Mouse (Mus musculus) right cerebral cortex, adult 18-20 months (tissue): ENCODE data around the gene Kcnh5.

ENCODE experiments used
- DNase-seq: peaks from one replicate; pipeline ENCODE4 v3.0.0; 2022; ENCODE audit warnings: mixed read lengths

The Kcnh5 gene

DNA sequence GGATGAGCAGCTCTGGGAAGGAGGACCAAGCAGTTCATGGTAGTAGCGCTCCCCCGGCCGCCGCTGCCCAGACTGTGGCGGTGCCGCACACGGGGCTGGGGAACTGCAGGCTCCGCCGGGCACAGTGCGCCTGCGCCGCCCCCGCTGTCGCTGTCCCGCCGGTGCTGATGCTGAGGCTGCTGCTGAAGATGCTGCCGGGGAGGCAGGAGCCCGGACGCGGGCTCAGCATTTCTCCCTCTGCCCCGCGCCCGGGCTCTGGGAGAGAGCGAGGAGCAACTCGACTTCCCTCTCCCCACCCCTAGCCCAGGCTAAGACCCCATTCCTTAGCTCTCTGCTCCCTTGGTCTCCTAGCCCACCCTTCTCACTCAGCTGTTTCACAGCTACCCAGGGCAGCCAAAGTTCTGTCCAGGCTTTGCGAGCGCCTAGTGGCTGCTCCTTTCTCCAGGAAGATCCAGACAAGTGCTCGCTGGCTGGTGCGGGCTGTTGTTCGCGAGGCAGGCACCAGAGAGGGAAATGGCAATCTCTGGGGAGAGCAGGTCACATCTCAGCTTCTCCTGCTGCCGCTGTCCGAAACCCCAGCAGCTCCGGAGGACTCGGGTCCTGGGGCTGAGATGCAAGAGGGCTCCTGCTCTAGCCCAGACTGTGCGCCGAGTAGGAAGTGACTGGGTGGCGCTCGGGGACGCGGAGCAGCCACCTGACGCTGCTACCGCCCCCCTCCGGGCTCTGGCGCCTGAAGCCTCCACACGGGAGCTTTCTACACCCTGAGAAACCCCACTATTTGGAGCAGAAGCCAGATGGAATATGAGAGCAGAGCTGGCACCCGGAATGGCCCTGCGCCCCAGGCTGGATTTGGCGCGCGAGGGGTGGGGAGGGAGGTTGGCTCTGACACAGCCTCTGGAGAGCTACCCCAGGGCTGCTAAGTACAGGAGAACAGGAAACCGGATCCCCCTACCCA, at the start of gene Kcnh5:
Gene Kcnh5 (minus strand): TSS at position 642 of the 955 bp plus-strand sequence.
- peak; percentile 84 for DNase-seq

GRCm38 (mm10) chr12:75223966-75224365, 46.8 kb upstream of the Kcnh5 start:
- no peak for DNase-seq

DNA sequence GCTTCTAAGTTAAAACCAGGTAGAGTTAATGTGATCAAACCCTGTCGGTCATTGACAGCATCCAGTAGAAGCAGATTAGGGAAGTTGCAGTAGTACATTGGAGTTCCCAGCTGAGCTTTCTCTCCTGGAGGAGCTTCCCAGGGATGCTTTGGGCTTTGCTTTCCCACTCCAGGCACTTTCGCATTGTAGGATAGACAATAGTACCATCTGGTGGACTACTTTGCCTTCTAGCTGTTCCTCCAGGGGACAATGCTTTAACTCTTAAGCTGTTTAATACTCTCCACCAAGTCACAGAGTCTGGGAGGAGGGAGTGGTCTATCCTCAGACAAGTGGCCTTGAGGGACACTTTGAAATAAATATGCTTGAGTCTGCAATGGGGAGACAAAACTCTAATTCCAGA, 12.3 kb upstream of the Kcnh5 start:
- no peak for DNase-seq

GRCm38 (mm10) chr12:75182646-75183045, 5.5 kb upstream of the Kcnh5 start:
- DNase-seq = peak; percentile 89

DNA sequence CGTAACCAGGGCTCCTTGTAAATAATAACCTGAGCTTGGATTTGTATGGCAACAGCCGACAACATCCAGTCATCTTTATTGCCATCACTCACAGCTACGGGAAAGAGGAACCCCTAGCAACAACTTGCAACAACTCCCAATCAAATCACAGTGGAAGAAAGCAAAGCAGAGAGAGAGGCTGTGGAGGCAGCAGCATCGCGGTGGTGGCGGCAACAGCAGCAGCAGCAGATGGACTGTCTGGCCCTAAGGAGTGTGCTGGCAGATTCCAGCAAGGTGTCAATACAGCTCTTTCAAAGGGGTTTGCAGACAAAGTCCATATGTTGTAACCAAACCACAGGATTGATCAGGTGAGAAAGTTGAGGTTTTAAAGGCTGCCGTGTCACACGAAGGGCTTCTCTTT, 2.4 kb upstream of the Kcnh5 start:
- DNase-seq = peak; percentile 60

DNA sequence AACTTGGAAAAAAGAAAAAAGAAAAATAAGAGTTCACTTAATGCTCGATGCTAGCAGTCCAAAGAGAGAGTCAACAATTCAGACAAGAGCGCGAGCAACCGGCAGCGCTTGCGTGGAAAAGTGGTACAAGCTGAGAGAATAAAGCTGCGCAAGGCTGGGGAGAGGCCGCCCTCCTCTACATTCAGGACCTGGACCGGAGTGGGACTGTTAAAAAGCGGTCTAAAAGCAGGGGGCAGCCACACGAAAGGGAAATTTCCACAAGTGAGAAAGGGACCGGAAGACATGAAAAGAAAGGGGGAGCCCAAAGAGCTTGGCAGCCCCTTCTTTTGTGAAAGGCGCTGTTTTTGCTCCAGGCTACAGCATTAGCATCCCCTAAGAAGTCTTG, 506 bp upstream of the Kcnh5 start:
- DNase-seq = no peak

GRCm38 (mm10) chr12:75175931-75176565, 1.1 kb downstream of the Kcnh5 start:
- DNase-seq = peak; percentile 20

- no peak for DNase-seq
Measured at GRCm38 (mm10) chr12:75170970-75171369, 6.2 kb downstream of the Kcnh5 start.

- DNase-seq = no peak
Measured at GRCm38 (mm10) chr12:75153076-75153568, 24.0 kb downstream of the Kcnh5 start.

GRCm38 (mm10) chr12:75139792-75140191, 37.3 kb downstream of the Kcnh5 start:
- no peak for DNase-seq

DNA sequence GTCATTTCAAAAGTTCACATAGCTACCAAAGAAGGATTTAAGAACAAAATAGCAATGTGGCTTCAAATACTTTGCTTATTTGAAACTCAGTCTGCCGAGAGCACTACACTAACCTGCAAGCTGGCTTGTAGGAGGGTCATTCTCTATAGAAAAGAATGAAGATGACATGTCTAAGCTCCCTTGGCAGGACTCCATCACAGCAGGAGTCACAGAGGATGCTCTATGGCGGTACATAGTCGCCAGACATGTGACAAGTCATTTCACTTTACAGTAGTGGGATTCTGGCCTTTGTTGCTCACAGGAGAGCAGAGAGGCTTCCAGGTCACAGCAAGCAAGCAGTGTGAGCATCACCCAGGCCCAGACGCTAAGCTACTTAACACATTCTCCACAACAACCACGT, 85.2 kb downstream of the Kcnh5 start:
- DNase-seq = no peak

GRCm38 (mm10) chr12:75090957-75091356, 86.2 kb downstream of the Kcnh5 start:
- DNase-seq = no peak

DNA sequence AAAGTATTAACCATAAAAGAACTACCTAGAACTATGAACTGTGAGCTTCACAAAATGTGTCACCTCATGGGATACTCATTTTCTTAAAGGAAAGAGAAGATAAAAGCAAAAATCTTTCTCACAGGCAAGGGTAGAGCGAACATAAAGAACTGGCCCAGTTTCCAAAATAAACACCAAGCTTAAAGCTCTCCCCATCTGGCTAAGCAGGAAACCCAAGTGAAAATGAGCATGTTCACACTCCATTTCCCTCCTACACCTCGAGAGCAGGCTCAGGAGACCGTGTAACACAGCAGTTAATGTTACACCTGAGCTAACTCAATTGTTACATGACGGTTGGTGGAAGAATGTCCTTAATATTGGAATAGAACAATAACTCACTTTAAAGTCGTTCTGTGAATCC, 100.0 kb downstream of the Kcnh5 start:
- peak; percentile 51 for DNase-seq

DNA sequence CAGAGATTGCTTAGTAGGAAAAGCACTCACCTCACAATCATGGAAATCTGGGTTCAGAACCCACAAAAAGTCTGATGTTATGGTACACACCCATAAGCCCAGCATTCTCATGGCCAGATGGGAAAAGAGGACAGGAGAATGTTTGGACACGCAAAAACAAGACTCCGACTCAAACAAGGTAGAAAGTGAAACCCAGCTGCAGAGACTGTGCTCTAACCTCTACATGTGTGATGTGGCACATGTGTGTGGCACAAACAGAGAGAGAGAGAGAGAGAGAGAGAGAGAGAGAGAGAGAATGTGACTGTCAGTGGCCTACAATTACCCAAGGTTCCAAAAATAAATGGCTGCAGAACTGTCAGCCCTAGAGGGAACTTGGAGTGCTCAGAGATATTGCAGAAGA, 106.1 kb downstream of the Kcnh5 start:
- no peak for DNase-seq

- DNase-seq = no peak
Measured at GRCm38 (mm10) chr12:75062571-75062970, 114.6 kb downstream of the Kcnh5 start.

GRCm38 (mm10) chr12:75061731-75062130, 115.4 kb downstream of the Kcnh5 start:
- no peak for DNase-seq

DNA sequence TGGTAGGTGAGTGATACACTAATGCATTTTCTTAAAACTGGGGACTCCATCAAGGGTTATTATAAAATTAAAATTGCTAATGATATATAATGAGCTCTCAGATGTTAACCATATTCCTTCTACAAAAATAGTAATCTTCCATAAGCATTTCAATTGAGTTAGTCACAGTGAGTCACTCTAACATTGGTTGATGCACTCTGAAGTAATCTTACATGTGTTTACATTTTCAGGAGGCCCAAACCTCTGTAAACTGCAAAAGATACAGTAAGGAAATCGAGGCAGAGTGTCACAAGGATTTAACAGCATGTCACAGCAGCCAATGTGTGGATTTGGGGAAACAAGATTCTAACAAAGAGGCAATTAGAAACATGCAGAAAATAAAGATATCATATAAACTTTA, 123.4 kb downstream of the Kcnh5 start:
- no peak for DNase-seq

DNA sequence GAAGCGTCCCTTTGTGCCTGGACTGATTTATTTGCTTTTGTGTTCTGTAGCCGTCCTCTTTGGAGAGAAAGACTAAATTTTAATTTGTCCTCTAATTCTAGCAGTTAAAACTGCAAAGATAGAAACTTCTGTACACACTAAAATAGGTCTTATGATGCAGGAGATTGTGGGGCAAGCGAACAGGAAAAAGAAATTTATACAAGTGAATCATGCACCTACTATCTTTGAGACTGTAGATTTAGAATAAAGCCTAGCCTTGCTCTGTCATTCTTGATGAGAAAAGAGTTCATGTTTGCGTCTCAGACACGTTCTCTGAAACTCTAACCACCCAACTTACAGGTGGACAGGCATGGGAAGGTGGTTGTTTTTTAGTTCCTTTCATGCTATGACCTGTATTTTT, 140.4 kb downstream of the Kcnh5 start:
- DNase-seq = no peak

GRCm38 (mm10) chr12:75031970-75032864, 144.9 kb downstream of the Kcnh5 start:
- DNase-seq = no peak

DNA sequence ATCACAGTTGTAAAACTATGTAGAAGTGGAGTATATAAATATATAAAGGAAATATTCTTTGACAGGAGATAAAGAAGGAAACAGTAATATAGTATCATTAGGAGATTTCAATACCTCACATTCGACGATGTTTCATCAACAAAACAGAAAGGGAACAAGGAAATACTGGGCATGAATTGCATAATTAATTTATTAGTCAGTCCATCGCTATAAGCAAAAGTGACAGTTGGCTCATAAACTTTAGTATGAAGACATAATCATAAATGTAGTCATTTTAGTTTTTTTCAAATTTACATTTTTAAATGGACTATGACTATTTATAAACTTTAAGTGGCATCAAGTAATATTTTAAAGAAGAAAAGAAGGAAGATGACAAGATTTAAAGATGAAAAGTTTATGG, 205.9 kb downstream of the Kcnh5 start:
- no peak for DNase-seq

- peak; percentile 35 for DNase-seq
Measured at GRCm38 (mm10) chr12:74969420-74969819, 207.7 kb downstream of the Kcnh5 start.

DNA sequence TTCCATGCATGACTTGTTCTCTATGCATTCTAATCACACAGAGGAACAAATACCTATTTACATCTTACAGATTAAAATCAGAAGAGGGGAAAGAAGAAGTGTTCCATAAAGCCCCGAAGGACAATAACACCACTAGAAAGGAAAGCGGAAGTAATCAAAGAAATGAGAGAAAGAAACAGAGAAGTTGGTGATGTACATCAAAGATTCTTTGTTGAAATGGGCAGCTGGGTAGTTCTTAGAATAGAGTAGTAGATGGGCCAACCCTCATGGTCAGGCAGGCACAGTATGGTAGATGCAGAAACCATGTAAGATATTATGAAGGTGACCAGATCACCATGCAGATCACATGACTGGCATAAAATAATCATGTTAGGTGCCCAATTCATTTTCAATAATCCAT, 210.9 kb downstream of the Kcnh5 start:
- DNase-seq = no peak

- no peak for DNase-seq
Measured at GRCm38 (mm10) chr12:74952661-74953060, 224.5 kb downstream of the Kcnh5 start.
